Mouse (Mus musculus) spleen, embryonic (tissue): ENCODE data around the gene Prss57.

Source experiments
- CTCF ChIA-PET: fragments of 350-600 bp; sonication (Branson Sonifier 250); formaldehyde crosslinking; loops from one replicate; lab custom pipeline; 2022; lab: Charles Lee

Gene Prss57

GRCm38 (mm10) chr10:79790861-79791260 lies at the start of gene Prss57:
Gene Prss57, minus strand, starts transcription at chr10:79790961.
- CTCF ChIA-PET, result interaction anchor here (1.2 kb wide), 1 partner anchor 10 kb away, joined by 3 read pairs; no protein-coding TSS in a partner anchor

DNA sequence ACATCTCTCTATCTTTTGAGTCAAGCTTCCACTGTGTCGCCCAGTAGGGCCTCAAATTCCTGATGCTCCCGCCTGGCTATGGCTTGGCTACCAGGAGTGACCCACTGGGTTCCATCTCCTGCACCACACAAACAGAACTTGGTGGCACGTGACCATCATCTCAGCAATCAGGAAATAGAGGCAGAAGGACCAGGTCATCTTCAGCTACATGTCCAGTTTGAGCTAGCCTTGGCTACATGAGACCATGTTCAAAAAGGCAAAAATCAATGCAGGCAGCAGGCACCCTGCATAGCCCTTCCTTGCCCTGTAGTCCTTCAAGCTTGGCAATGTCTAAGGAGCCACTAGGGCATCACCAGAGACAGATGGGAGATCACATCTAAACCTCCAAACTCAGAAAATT lies 49.3 kb upstream of the Prss57 start:
- CTCF ChIA-PET, result no interaction called here

DNA sequence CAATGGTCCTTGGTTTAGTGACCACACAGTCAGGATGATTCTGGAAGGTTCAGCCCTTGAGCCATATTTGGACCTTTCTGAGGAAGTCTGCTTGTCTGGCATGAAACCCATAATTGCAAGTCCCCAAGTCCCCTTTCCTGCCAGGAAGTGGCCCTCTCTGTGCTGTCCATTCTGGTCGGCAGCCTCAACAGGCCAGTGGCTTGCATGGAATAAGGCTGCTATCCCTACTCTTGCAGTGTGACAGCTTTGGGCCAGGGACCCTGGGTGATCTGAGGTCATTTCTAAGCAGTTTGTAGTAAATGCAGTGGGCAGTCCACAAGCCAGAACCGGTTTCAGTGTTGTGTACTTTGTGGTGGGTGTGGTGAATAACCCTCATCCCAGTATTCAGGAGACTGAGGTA lies 47.4 kb upstream of the Prss57 start:
- CTCF ChIA-PET, result no interaction called here

- CTCF ChIA-PET, result no interaction called here
Observed at GRCm38 (mm10) chr10:79836918-79837317, 46.2 kb upstream of the Prss57 start.

- CTCF ChIA-PET, result interaction anchor here (0.6 to 1.8 kb wide), 8 partner anchors 11 to 99 kb away, joined by 3 to 19 read pairs (median 6); partner anchors contain the start of gene Gm26602
Observed at GRCm38 (mm10) chr10:79834769-79835398, 44.1 kb upstream of the Prss57 start.

- CTCF ChIA-PET, result no interaction called here
Observed at GRCm38 (mm10) chr10:79832786-79833181, 42.0 kb upstream of the Prss57 start.

DNA sequence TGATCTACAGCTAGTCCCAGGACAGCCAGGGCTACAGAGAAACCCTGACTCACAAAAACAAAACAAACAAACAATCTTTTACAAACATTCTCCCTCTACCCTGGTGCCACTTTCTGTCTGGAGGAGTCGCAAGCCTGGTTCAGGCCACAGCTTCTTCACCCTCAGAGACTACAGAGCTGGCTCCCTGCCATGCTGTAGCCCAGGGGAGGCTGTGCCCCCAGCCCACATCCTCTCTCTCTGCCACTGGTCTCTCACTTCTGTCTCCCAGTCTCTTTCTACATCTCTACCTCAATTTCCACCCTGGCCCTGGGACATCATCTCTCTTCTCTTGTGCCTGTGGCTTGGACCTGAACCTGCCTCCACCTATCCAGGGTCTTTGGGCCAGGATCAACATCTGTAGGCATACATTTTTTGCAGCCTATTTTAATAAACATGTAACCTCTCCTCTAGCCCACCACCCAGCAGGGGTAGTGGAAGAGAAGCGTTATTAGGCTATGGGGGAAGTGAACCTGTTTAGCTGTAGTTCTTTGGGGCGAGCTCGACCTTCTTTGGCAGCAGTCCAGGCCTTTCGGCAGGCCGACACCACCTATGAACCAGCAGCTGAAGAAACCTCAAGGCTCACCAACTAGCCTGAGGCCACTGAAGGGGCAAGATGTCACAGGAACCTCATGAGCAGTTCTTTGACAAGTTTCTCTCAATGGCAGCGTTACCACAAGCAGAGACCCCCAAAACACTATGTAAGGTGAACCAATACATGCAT lies 41.4 kb upstream of the Prss57 start:
- CTCF ChIA-PET, result interaction anchor here (0.6 kb wide), 1 partner anchor 41 kb away, joined by 3 read pairs; no protein-coding TSS in a partner anchor

DNA sequence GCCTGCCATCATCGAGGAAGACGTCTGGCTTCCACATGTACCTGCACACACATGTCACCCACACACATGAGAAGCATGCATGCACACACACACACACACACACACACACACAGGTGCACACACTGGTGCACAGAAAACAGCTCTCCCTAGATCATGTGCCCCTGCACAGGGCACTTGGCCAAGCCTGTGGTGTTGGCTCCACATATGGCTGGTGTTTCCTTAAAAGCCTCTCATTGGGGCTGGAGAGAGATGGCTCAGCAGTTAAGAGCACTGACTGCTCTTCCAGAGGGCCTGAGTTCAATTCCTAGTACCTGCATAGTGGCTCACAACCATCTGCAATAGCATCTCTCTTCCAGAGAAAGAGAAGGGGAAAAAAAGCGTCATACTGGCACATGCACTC lies 40.8 kb upstream of the Prss57 start:
- CTCF ChIA-PET, result no interaction called here

DNA sequence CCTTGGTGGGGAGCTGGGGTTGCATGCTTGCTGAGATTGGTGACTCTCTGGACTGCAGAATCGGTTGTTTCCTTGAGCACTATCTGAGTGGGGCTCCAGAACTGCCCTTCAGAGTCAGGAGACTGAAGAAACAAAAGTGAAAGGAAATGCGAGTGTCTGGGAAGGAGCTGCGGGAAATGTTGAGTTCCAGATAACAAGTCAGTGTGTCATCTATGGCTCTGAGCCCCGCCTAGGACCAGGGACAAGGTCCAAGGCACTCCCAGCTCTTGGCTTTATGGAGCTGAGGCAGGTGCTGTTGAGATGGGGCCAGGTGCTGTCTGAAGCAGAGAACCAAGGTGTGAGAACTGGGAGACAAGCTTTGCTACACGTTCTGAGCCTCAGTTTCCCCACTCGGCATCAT lies 33.7 kb upstream of the Prss57 start:
- CTCF ChIA-PET, result interaction anchor here (0.6 to 1.2 kb wide), 2 partner anchors 11 to 362 kb away, joined by 4 read pairs; no protein-coding TSS in a partner anchor

DNA sequence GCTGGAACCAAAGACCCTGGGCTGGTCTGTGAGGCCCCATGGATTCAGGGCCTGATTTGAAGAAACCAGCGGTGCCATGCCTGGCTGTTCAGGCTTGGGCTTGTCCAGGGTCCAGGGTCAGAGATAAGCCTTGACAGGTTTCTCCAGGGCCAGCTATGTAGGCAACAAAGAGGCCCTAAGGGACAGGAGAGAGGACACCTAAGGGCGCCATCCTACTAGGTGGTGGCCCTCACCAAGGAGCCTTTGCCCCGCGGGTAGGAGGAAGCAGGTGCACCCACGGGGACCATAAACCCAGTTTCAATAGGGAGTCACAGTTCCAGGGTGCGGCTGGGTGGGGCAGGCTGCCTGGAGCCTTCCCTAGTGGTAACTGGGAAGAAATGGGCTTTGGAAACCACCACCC lies 32.2 kb upstream of the Prss57 start:
- CTCF ChIA-PET, result no interaction called here

GRCm38 (mm10) chr10:79822372-79822771 lies 31.6 kb upstream of the Prss57 start:
- CTCF ChIA-PET, result no interaction called here

DNA sequence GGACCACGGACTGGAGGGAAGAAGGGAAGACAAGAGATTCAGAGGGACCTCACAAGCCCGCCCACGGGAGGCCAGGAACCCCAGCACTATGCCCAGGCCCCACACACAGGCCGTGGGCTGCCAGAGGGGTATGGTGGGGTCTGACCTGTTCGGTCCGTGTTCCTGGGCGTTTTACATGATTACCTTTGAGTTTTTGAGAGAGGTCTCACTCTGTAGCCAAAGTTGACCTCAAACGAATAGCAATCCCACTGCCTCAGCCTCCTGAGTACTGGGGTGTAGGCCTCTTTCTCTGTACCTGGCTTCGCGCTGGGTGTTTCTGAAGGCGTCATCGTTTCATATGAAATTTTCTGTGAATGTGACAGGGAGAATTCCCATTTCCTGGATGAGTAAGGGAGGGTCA lies 31.0 kb upstream of the Prss57 start:
- CTCF ChIA-PET, result interaction anchor here (0.7 kb wide), 1 partner anchor 1499 kb away, joined by 3 read pairs; no protein-coding TSS in a partner anchor

- CTCF ChIA-PET, result interaction anchor here (0.6 to 0.8 kb wide), 2 partner anchors 9 to 107 kb away, joined by 4 read pairs; no protein-coding TSS in a partner anchor
Observed at GRCm38 (mm10) chr10:79820782-79821181, 30.0 kb upstream of the Prss57 start, which contains the start of gene Misp. Gene Misp, plus strand, starts transcription at chr10:79820989.

DNA sequence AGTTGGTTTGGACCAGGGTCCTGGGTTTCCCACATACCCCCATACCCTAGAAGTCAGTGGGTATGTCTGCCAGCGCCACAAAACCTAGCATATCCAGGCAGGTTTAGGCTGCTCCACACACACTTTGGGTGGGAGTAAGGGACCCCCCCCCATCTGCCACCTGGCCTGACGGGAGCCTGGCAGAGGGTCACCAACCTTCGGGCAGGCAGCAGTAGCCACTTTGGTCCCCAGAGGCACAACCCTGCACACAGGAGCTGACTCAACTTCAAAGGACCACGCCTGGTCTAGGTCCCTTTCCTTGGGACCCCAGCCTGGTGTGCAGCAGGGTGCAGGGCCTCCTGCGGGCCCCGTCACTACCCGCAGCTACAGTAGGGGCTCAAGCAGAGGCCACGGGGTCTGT lies 29.5 kb upstream of the Prss57 start:
- CTCF ChIA-PET, result interaction anchor here (0.6 to 0.8 kb wide), 2 partner anchors 8 to 108 kb away, joined by 4 read pairs; no protein-coding TSS in a partner anchor

GRCm38 (mm10) chr10:79819606-79820005 lies 28.8 kb upstream of the Prss57 start:
- CTCF ChIA-PET, result no interaction called here

DNA sequence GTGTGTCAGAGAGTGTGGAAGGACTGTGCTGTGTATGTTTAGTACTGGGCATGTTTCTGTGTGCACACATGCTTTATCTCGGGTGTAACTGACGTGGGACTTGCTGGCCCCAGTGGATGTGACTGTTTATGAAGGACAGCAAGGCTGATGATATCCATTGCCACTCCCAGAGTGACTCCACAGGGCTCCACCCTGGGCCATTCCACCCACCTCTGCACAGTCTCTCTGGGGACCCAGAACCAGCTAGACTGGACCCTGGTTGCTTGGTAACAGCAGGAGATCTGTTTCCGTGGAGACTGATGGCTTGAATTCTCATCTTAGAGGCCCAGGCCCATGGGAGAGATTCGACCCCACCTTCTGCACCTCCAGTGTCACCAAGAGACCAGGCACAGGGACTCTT lies 27.5 kb upstream of the Prss57 start:
- CTCF ChIA-PET, result interaction anchor here (0.5 to 0.6 kb wide), 2 partner anchors 297 to 1171 kb away, joined by 3 read pairs; partner anchors contain the start of gene Stk11

GRCm38 (mm10) chr10:79817111-79817510 lies 26.4 kb upstream of the Prss57 start:
- CTCF ChIA-PET, result no interaction called here

DNA sequence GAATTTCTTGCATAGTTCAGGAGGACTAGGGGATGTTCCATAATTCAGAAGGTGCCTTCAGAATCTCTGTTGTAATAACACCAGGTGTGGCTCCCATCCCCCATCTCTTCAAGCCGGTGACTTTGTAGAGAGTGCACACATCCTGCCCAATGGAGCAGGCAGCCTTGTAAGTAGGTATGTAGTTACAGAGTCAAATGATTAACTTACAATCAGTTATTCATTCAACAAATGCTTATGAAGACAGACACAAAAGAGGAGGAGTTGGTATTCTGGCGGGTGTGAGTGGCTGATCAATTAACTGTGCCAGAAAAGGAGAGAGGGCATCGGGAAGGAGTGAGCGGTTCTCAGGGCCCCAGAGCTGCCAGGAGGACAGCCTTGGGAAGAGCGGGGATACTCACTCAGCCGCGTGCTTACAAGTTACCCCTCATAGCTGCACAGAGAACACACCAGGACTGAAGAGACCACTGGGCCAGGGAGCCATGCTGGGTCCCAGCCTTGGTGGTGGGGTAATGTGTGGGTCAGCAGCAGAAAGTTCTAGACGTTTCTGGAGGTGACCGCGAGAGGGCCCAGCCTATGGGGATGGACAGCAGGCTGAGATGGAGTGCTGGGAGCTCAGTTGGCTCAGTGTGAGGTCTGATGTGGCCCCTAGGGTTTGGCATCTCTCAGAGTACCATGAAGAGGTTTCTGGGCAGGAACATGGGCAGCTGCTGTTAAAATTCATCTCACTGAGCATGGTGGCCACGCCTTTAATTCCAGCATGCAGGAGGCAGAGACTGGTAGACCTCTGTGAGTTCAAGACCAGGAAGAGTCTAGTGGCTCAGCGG lies 25.1 kb upstream of the Prss57 start:
- CTCF ChIA-PET, result no interaction called here

GRCm38 (mm10) chr10:79814271-79814842 lies 23.6 kb upstream of the Prss57 start:
- CTCF ChIA-PET, result no interaction called here

DNA sequence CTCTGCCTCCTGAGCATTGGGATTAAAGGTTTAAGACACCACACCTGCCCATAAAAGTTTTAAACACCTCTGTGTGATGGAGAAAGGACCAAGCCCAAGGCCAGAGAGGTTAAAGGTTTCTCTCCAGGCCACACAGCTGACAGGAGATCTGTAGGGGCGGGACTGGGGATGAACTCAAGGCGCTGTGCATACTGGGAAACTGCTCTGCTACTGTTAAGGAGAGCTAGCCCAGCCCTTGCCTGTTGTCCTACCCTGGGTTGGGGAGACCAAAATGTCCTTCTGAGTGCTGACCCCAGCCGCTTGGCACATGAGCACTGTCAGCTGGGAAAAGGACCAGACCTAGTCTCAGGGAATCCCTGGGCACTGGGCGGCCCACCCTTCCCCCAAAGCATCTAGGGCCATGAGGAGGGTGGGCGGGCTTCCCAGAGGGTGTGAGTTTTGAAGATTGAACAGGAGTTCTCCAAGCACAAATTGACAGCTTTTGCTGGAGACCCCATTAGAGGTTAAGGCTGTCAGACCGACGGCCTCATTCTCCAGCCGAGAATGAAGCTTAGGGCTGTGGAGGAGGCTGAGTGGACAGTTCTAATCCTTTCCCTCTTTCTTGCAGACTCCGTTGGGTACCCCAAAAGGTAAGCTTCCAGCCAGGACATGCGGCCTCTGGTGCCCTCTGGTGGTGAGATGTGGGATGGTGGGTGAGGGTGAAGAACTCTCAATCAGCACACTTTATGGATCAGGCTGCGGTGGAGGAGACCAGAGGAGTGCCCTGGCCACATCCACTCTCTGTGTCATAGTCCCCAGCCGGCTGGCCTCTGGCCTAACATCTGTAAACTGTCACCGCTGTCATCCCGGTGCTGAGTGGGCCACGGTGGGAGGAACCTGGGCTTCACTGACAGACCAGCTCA lies 21.2 kb upstream of the Prss57 start:
- CTCF ChIA-PET, result interaction anchor here (0.6 to 1.1 kb wide), 5 partner anchors 8 to 680 kb away, joined by 3 to 13 read pairs (median 4); partner anchors contain the start of gene Misp
